Mouse (Mus musculus): Measurements from ENCODE around the gene Plcd3. TPM values are rescaled to one million over a fixed set of nuclear protein-coding genes. Genes with fewer than 3 reads are reported as not detected.

Plcd3 gene
- total RNA-seq, 2 experiments from 2014 or later: 3.8 to 4.0 TPM

DNA sequence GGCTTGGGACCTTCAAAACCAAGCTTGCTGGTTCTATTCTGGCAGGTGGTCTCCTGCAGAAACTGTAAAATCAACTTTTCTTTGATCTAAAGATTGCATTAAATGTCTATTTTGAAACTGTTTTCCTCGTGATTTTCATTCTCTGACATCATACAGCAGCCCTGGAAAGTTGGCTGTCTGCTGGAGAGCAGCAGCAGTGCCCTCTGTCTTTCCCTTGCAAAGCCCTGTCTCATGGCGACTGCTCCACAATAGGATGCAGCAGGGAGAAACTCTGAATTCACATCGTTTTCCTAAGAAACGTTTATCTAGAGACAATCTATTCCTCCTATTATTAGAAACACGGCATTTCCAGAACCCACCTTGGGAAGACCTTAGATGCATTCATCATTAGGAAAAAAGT, 18.2 kb upstream of the Plcd3 start:
- DNase-seq: no peak
- intact Hi-C loops (cut with DNase I): no loop called here

DNA sequence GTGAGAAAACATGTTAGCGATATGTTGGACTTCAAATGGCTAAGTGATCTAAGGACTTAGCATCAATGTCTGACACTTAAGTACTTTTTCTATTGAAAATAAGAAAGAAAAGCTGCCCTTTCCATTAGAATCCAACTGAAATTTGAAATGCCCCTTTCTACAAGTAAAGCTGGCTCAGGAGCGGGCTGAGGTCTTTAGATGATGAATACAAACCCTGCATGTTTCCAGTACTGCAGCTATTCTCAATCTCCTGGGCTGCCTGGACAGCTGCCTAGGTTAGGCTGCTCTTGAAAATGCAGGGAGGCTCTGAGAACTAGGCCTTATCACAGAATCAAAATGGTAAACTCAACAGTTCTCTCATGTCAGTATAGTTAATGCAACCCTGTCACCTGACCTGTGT, 17.4 kb upstream of the Plcd3 start:
- DNase-seq: no peak
- intact Hi-C loops (cut with DNase I): no loop called here

DNA sequence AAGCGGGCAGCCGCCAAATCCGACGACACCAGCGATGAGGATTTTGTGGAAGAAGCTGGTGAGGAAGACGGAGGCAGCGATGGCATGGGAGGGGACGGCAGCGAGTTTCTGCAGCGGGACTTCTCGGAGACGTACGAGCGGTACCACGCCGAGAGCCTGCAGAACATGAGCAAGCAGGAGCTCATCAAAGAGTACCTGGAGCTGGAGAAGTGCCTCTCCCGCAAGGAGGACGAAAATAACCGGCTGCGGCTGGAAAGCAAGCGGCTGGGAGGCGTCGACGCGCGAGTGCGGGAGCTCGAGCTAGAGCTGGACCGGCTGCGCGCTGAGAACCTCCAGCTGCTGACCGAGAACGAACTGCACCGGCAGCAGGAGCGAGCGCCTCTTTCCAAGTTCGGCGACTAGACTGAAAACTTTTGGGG, 16.1 kb upstream of the Plcd3 start:
- intact Hi-C loops (cut with DNase I): loop anchor here (2.0 kb wide), 1 partner anchor 41 kb away; no protein-coding TSS in a partner anchor
- no peak for DNase-seq

DNA sequence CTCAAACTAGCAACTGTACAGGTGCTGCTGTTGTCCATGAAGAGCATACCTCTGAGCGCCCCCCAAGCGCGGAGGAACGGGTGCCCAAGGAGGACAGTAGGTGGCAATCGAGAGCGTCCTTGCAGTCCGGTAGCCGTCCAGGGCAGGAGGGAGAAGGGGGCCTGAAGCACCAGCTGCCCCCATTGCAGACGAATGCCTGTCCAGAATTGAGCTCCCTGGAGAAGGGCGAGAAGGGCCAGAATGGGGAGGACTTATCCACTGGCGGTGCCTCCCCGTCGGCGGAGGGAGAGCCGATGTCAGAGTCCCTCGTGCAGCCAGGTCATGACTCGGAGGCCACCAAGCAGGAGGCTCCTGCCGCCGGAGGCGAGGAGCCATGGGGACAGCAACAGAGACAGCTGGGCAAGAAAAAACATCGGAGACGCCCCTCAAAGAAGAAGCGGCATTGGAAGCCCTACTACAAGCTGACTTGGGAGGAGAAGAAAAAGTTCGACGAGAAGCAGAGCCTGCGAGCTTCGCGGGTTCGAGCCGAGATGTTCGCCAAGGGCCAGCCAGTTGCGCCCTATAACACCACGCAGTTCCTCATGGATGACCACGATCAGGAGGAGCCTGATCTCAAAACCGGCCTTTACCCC, 15.6 kb upstream of the Plcd3 start:
- intact Hi-C loops (cut with DNase I): loop anchor here (1.0 to 2.0 kb wide), 2 partner anchors 15 to 42 kb away; partner anchors contain the start of gene Hexim2
- DNase-seq: peak; percentile 69 to 75

DNA sequence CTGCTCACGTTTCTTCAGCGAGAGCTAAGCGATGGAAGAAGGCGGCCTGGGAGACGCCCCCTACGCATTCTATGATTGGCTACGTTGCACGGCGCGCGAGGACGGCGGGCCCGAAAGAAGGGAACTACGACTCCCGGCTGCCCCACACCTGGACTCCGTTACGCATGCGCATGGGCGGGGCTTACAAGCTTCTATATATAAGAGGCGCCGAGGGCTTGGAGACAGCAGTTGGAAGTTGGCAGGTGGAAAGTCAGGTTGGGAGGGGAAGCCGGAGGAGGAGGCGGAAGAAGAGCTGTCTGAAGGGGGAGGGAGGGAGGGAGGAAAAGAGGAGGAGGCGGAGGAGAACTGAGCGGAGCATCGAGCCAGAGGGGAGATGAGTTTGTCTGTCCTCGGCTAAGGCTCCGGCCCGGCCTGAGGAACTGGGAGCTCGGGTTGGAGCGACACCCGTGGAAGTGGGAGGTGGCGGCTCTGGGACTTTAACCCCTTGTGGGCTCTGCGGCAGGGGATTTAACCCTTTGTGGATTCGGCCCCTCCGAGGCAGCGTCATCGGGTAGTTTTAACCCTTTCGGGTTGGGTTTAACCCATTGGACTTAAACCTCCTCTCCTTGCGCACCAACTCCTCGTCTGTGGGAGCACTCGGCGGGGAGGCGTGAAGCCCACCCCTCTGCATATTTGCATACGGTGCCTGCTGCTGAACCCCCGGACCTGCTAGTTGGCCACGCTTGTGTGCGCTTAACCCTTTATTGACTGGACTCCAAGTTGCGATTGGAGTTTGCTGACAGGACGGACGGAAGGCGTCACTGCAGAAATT, 14.8 kb upstream of the Plcd3 start, which contains the start of gene Hexim1:
Gene Hexim1, plus strand, starts transcription at position 224 of the 811 bp plus-strand sequence.
- intact Hi-C loops (cut with DNase I): loop anchor here (1.0 to 2.0 kb wide), 2 partner anchors 16 to 43 kb away; partner anchors contain the start of gene Hexim2
- DNase-seq: peak; percentile 99 to 100

DNA sequence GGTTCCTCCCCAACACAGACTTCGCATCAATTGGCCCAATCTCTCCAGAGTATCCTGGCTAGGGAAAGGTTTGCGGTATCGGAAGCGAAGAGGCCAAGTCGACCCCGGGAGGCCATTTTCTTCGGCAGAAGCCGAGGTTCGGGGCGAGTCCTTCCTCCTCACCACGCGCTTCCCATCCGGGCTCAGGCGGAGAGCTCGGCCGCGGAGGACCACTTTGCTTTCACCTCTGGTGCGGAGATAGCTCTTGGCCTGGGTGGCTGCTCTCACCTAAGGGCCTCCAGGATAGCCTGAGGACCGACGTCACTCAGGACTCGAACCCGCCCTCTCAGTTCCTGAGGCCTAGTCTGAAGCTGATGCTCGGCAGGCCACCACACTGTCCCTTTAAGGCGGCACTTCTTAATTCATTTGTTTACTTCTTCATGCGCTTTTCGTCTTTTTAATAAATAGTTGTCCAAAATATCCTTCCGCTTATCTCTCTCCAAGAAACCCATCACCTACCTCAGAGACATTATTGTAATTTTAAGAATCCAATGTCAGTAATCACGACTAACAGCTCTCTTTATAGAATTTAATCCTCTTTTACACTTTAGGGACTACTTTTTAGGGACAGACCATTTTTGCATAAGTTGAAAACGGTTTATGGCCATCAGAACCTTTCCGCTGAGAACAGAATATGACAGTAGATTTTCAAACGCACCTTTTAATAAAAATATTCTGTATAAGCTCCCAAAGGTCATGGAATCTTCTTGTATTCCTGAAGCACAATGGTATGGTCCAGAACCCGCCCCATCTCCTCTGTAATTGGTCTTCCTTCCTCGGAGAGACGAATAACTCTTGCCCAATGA, 13.9 kb upstream of the Plcd3 start:
- peak; percentile 65 to 79 for DNase-seq
- intact Hi-C loops (cut with DNase I): loop anchor here (1.0 to 2.0 kb wide), 2 partner anchors 17 to 43 kb away; partner anchors contain the start of gene Hexim2

DNA sequence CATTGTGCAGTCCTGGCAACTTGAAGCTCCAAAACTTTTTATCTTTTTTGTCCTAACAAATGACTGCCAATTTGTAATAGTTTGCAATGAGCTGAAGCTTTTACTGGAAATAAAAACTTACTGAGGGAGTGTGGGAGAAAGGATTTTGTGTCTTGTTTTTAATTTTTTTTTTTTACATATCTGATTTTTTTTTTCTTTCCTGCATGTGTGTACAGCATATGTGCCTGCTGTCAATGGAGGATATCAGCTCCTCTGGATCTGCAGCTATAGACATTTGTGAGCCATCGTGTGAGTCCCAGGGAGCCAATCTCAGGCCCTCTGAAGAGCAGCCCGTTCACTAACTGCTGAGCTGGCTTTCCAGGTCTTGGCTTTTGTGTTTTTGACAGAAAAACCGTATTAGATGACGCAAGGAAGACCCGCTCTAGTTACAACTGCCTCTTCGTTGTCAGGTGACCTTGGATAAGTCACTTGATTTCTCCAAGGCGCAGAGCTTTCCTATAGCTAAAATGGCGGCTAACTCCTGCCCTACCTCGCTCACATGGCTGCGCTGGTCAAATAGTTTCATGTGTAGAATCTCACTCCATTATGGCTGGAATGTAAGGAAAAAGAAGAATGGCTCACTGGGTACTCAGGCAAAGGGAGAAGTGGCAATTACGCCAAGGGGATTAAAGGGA, 12.9 kb upstream of the Plcd3 start:
- intact Hi-C loops (cut with DNase I): no loop called here
- DNase-seq: no peak

DNA sequence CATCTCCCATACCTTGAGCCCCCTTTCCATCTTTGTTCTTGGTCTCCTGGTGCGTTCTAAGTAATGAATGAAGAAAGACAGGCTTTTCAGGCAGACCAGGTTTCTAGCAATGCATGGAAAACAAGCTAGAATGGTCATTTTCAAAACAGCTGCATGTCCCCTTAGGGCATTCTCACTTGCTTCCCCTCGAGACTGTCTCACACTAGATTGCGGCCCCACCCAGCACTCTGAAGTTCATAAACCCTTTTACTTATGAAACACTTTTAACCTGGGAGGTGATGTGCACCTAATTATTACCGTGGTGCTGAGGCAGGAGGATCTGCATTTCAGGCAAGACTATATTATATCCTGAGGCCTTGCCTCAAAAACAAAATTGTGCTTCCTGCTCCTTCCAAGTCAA, 12.3 kb upstream of the Plcd3 start:
- intact Hi-C loops (cut with DNase I): no loop called here

DNA sequence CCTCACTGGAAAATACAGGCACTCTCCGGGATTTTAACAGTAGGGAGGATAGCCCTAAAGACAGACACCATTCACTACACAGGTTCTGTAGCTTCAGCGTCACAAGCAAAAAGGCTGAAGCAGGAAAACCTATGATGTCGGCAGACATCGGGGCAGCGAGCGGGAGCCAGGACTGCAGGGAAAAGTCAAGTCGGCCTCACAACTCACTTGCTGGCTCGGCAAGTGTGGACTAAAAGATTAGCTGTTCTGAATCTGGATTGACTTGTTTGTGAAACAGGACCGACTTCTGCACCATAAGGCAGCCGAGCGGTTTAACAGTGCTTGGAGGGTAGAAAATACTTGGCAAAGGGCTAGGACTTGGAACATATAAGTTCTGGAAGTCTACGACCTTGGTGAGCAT, 11.5 kb upstream of the Plcd3 start:
- intact Hi-C loops (cut with DNase I): no loop called here
- DNase-seq: no peak

More for the DNA sequence above, 12.3 kb upstream of the Plcd3 start:
- DNase-seq: no peak

DNA sequence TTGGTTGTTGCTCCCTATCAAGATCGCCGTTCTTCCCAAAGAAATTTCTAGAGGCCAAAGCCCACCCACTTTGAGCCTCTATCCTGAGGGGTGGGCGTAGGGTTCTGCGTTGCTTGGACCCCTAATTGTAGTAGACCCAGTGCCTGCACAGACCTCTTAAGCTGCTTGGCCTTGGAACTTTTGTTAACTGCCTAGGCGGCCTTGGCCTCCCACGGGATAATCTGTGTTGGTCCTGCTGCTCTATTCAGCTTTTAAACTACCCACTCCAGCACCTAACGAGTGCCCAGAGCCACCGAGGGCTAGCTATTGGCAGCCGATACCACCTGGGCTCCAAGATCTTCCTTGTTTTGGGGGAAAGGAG, 11.1 kb upstream of the Plcd3 start:
- intact Hi-C loops (cut with DNase I): no loop called here
- DNase-seq: no peak

DNA sequence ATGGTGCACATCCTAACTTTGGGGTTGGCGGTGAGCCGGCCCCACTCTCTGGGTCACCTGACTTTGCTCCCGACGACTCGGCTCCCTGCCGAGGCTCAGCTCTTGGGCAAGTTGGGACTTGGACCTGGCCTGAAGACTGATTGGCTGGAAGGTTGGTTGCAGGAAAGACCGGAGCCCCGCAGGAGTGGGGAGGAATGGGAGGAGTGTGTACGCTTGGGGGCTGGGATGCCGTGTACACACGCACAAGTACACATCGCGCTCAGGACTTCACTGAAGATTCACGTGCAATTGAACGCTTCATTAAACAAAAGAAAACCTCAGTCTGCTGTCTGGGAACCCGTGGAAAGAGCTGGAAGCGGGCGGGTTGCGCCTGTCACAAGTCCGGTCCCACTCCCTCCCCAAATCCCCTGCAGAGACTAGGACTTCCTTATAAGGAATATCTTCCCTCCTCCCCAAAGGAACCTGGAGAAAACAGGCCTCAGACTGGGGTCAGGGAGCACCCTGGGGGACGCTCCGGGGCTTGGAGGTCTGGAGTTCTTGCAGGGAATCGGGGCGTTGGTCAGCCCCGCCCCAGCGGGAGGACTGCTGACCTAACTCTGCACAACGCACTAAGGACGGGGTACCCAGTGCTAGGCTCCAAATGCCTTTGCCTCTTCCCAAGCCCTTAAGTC, 10.6 kb upstream of the Plcd3 start:
- peak; percentile 77 to 80 for DNase-seq
- intact Hi-C loops (cut with DNase I): no loop called here

DNA sequence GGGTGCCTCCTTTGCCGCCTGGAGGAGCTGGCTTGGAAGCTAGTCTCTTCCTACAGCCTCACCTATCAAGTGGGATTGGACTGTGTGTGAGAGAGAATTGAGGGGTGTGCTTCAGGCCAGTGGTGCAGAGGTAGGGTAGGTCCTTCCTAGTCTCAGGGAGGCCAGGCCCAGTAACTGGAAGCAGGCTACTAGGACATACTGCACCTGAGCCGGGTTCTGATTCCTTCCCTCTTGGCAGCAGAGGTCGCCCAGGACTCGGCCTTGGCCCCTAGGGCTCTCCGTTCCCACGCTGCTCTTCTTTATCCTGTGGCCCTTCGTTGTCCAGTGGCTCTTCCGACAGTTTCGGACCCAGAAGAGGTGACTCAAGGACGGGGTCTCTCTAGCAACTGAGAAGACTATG, 9.8 kb upstream of the Plcd3 start:
- no peak for DNase-seq
- intact Hi-C loops (cut with DNase I): no loop called here

DNA sequence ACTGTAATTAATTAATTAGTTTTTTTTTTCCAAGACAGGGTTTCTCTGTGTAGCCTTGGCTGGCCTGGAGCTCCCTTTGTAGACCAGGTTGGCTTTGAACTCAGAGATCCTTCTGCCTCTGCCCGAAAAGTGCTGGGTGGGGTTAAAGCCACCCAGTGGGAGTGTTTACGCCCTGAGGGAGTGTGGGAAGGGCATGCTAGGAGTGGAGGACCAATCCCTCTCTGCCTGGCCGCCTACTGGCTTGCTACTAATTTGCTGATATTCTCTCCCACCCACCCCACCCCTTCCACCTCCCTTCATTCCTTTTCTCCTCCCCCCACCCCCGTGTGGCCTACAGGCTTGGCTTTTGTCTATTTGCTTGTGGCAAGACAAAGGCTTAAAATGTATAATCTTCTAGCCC, 4.9 kb upstream of the Plcd3 start:
- DNase-seq: no peak
- intact Hi-C loops (cut with DNase I): loop anchor here (10.0 kb wide), 1 partner anchor 218 kb away; no protein-coding TSS in a partner anchor

DNA sequence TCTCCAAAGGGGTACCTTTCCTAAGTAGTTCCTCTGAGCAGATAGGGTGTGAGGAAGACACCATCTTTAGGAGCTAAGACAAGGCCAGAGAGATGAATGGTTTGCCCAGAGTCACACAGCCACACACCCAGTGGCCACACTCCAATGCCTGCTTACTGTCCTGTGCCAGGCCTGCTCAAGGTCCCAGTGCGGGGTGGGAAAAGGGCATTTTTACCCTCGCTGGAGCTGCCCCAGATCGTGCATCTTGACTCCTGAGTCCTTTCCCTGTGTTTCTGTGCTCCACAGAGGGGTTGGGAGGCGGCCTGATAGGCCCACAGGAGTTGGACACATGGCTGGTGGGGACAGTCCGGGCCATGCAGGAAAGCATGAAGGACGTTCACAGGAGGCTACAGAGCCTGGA, 4.4 kb upstream of the Plcd3 start:
- intact Hi-C loops (cut with DNase I): loop anchor here (10.0 kb wide), 1 partner anchor 219 kb away; no protein-coding TSS in a partner anchor
- no peak for DNase-seq

DNA sequence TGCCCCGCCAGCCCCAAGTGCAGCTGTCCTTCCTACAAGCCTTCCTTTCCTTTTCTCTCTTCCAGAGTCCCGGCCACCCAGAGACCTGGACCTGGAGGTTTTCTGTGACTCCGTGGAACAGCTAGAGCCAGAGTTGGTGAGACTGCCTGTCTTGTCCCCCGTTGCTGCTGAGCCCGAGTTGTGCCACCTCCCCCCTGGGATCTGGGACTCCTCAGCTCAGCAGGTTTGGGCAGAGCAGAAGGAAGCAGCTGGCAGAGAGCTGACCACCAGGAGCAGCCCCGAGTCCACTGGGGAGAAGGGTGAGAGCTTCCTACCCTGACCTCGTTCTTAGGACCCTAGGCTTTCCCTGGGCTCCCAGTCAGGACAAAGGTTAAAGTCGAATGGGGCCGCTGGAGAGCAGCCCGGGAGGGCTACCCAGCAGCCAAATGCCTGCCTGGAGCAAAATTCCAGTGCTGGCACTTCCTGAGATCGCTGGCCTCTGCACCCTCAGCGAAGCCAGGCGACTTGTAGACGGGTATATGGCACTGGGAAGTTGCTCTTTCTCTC, 3.8 kb upstream of the Plcd3 start:
- no peak for DNase-seq
- intact Hi-C loops (cut with DNase I): loop anchor here (10.0 kb wide), 1 partner anchor 220 kb away; no protein-coding TSS in a partner anchor

DNA sequence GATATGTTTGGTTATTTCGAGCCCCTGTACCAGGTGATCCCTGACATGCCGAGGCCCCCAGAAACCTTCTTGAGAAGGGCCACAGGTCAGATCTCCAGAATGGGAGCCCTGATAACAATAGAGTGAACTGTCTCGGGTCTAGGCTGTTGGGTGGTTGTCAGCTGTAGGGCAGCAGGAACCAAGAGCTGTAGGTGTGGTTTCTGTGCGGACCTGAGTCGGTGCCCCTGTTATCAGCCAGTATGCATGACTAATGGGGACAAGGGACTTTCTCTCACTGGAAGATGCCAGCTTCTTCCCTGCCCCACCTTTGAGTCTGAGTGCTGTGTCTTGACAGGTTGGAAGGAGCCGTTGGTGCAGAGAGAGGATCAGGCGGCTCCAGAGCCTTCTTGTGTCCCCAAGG, 3.0 kb upstream of the Plcd3 start:
- no peak for DNase-seq
- intact Hi-C loops (cut with DNase I): loop anchor here (10.0 kb wide), 1 partner anchor 220 kb away; no protein-coding TSS in a partner anchor

DNA sequence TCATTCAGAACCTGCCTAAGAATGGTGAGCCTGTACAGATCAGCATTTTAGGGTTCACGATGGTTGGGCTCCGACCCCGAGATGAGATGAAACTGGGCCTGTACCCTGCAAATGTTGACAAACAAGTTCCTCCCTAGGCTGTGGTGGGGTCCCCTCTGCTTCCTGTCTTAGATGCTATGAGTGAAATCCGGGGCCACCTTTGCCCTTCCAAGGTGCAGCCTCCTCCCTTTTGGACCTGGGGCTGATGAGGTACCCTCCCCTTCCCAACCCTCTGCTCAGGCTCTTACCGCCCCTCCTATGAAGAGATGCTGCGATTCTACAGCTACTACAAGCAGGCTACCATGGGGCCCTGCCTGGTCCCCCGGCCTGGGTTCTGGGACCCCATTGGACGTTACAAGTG, 2.2 kb upstream of the Plcd3 start:
- DNase-seq: no peak
- intact Hi-C loops (cut with DNase I): loop anchor here (10.0 kb wide), 1 partner anchor 221 kb away; no protein-coding TSS in a partner anchor

DNA sequence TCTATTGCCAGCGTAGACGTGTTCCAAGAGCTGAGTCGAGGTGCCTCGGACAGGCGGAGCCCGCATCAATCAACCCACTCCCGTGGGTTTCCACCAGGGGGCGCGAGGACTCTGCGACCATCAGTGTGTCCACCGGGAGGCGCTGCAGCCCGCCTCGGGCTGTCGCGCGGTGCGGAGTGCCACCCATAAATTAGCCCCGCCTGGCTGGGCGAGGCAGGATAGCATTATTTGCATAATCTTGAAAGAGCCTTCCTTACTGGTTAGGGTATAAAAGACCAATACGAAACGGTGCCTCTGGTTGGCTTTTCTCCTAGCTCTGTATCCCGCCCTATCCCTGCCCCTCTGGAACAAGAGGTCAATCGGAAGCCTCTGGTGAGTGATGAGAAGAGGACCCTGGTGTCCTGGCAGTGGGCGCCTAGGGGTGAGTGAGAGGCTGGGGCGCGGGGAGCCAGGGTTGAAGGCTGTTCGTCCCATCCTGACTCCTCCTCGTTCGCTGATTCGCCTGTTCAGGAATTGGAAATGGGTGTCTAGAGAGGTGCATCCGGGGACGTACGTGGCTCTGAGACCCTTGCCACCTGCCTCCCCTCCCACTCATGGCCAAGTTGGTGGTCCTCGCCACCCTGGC, 1.4 kb upstream of the Plcd3 start:
- peak; percentile 96 to 99 for DNase-seq
- intact Hi-C loops (cut with DNase I): loop anchor here (1.0 to 10.0 kb wide), 2 partner anchors 56 to 222 kb away; no protein-coding TSS in a partner anchor

Data from gastrocnemius, postnatal 36 days (tissue).